Mouse (Mus musculus): Measurements from ENCODE around the gene Crtc3. TPM values are rescaled to one million over a fixed set of nuclear protein-coding genes. Genes with fewer than 3 reads are reported as not detected.

The Crtc3 gene
- polyA plus RNA-seq, 1 experiment from 2014 or later: 20.1 TPM

DNA sequence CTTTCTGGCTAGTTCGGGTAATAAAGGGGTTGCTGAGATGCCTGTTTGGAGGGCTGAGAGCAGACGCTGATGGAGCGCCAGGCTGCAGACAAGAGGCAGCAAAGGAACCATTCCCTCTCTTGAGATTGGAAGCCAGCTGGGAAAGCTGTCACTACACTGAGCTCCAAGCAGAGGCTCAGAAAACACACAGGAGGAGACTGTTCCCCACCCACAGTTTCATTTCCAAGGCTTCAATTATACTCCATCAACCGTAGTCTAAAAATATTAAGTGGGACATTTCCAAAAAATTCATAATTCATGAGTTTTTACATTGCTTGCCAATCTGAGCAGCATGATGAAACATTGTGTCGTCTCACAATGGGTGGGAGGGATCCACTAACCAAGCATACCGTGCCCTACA, 2.5 kb upstream of the Crtc3 start:
- Histone ChIP-seq H3K4me2 (ENCODE audit: low read length) (no peak overlapping the region), H3K27me3 (replicated peaks; ENCODE audit: control insufficient read depth, insufficient read depth, low read length) (no peaks in the 10 kb centered on the region), H3K4me3 (replicated peaks; ENCODE audit: low read length) (no peak overlapping the region), H3K36me3 (ENCODE audit: control insufficient read depth, insufficient read depth) (no peaks in the 10 kb centered on the region), H3K4me1 (replicated peaks; ENCODE audit: control insufficient read depth, insufficient read depth, low read length) (peaks cover 24% of the 10 kb centered on the region), H3K9me3 (ENCODE audit: control insufficient read depth, low read length) (no peaks in the 10 kb centered on the region), H3K9ac (replicated peaks; ENCODE audit: low read depth, low read length) (no peak overlapping the region), H3K27ac (ENCODE audit: low read length) (peak overlapping the region; percentile 80)
- ATAC-seq: peak; percentile 51
- 32% methylated on average over 6 of the region's 6 CpGs for whole genome bisulfite sequencing

GRCm38 (mm10) chr7:80689221-80689591, 529 bp upstream of the Crtc3 start:
- Histone ChIP-seq H3K27me3 (replicated peaks; ENCODE audit: control insufficient read depth, insufficient read depth, low read length) (no peaks in the 10 kb centered on the region), H3K9me3 (ENCODE audit: control insufficient read depth, low read length) (no peaks in the 10 kb centered on the region), H3K9ac (replicated peaks; ENCODE audit: low read depth, low read length) (peak overlapping the region; percentile 98), H3K4me2 (ENCODE audit: low read length) (peak overlapping the region; percentile 55), H3K27ac (ENCODE audit: low read length) (peak overlapping the region; percentile 93), H3K4me3 (replicated peaks; ENCODE audit: low read length) (peak overlapping the region; percentile 90), H3K36me3 (ENCODE audit: control insufficient read depth, insufficient read depth) (no peaks in the 10 kb centered on the region), H3K4me1 (replicated peaks; ENCODE audit: control insufficient read depth, insufficient read depth, low read length) (peaks cover 24% of the 10 kb centered on the region)
- no peak for ATAC-seq
- WGBS: 21% methylated on average over 10 of the region's 10 CpGs

- peak; percentile 34 for ATAC-seq
- Histone ChIP-seq H3K27me3 (replicated peaks; ENCODE audit: control insufficient read depth, insufficient read depth, low read length) (no peaks in the 10 kb centered on the region), H3K9me3 (ENCODE audit: control insufficient read depth, low read length) (no peaks in the 10 kb centered on the region), H3K27ac (ENCODE audit: low read length) (peak overlapping the region; percentile 93), H3K4me3 (replicated peaks; ENCODE audit: low read length) (peak overlapping the region; percentile 90), H3K9ac (replicated peaks; ENCODE audit: low read depth, low read length) (peak overlapping the region; percentile 98), H3K4me2 (ENCODE audit: low read length) (peak overlapping the region; percentile 55), H3K4me1 (replicated peaks; ENCODE audit: control insufficient read depth, insufficient read depth, low read length) (peaks cover 26% of the 10 kb centered on the region), H3K36me3 (ENCODE audit: control insufficient read depth, insufficient read depth) (no peaks in the 10 kb centered on the region)
- WGBS: under 1% methylated on average over 54 of the region's 69 CpGs
Observed at GRCm38 (mm10) chr7:80687721-80688555, 739 bp downstream of the Crtc3 start.

DNA sequence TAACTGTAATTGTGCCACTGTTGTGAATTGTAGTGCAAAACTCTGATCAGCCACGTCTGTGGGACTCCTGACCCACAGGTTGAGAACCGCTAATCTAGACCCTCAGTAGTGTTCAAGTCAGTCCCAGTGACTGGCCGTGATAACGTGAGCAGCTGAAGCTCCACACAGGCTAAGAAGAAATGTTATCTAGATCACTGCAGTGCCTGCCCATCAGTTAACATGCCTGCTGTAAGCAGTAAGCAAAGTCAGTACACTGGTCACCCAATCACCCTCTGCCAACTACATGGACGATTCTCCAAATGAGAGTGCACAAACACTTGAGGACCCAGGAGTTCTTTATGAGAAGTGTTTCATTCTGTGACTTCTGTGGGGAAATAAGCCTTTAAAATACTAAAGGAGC, 3.0 kb downstream of the Crtc3 start:
- Histone ChIP-seq H3K9ac (replicated peaks; ENCODE audit: low read depth, low read length) (no peak overlapping the region), H3K4me3 (replicated peaks; ENCODE audit: low read length) (no peak overlapping the region), H3K4me2 (ENCODE audit: low read length) (no peak overlapping the region), H3K36me3 (ENCODE audit: control insufficient read depth, insufficient read depth) (no peaks in the 10 kb centered on the region), H3K9me3 (ENCODE audit: control insufficient read depth, low read length) (no peaks in the 10 kb centered on the region), H3K4me1 (replicated peaks; ENCODE audit: control insufficient read depth, insufficient read depth, low read length) (peaks cover 21% of the 10 kb centered on the region), H3K27me3 (replicated peaks; ENCODE audit: control insufficient read depth, insufficient read depth, low read length) (no peaks in the 10 kb centered on the region), H3K27ac (ENCODE audit: low read length) (no peak overlapping the region)
- no peak for ATAC-seq
- 86% methylated on average over 5 of the region's 5 CpGs for WGBS

- Histone ChIP-seq H3K4me3 (replicated peaks; ENCODE audit: low read length) (no peak overlapping the region), H3K9me3 (ENCODE audit: control insufficient read depth, low read length) (no peaks in the 10 kb centered on the region), H3K4me2 (ENCODE audit: low read length) (no peak overlapping the region), H3K36me3 (ENCODE audit: control insufficient read depth, insufficient read depth) (no peaks in the 10 kb centered on the region), H3K27me3 (replicated peaks; ENCODE audit: control insufficient read depth, insufficient read depth, low read length) (no peaks in the 10 kb centered on the region), H3K27ac (ENCODE audit: low read length) (no peak overlapping the region), H3K9ac (replicated peaks; ENCODE audit: low read depth, low read length) (no peak overlapping the region), H3K4me1 (replicated peaks; ENCODE audit: control insufficient read depth, insufficient read depth, low read length) (peaks cover 17% of the 10 kb centered on the region)
- 86% methylated on average over 1 of the region's 1 CpGs for WGBS
- ATAC-seq: no peak; the same call in 1 of the 2 replicates
Observed at GRCm38 (mm10) chr7:80682630-80683029, 6.0 kb downstream of the Crtc3 start.

DNA sequence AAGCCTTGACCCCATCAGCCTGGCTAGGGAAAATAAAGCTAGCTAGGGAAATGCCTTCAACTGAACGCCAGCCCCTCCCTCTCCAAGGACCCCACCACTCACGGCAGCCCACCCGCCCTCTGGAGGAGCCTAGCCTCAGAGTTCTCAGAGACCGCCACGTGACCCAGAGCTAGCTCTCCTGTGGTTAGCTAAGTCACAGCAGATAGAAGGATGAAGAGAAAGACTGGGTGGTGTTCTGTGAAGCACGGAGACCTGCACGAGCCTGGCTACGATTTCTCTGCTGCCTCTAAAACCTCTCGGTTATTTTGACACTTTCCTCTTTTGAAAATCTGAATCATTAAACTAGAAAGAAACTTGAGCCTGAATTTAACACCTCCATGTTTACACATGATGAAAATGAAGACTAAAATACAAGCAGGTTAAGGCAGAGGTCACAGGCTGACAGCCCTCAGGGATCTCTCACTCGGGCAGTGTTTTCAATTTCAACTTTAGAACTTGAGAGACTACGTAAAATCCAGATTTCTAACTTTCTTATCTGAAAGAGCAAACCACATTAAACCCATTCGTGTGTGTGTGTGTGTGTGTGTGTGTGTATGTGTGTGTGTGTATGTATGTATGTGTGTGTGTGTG, 8.3 kb downstream of the Crtc3 start:
- peak; percentile 49; the same call in 1 of the 2 replicates for ATAC-seq

DNA sequence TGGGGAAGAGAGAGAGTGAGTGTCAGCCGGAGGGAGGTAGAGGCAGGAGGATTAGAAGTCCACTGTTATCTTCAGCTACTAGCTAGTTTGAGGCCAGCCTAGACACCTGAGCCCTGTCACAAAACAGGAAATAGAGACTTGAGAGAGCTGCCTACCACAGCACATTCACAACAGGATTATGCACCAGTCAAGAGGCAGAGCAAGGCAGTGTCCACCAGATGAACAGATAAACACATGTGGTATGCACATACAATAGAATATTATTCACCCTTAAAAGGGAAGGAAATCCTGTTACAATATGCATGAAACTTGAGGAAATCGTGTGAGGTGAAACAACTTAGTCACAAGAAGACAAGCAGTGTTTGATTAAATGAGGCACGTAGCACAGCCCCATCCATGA, 16.4 kb downstream of the Crtc3 start:
- 0 out of 2 replicates have a peak, but pooled peaks cover 4% of the 10 kb centered on the region for H3K36me3 ChIP-seq (ENCODE audit: control insufficient read depth, insufficient read depth)
- no peak overlapping the region for H3K4me3 ChIP-seq (replicated peaks; ENCODE audit: low read length)
- no peaks in the 10 kb centered on the region for H3K4me1 ChIP-seq (replicated peaks; ENCODE audit: control insufficient read depth, insufficient read depth, low read length)
- no peak overlapping the region for H3K4me2 ChIP-seq (ENCODE audit: low read length)
- H3K27ac ChIP-seq (ENCODE audit: low read length): no peak overlapping the region
- no peak for ATAC-seq
- H3K27me3 ChIP-seq (replicated peaks; ENCODE audit: control insufficient read depth, insufficient read depth, low read length): no peaks in the 10 kb centered on the region
- 75% methylated on average over 3 of the region's 3 CpGs for WGBS
- H3K9ac ChIP-seq (replicated peaks; ENCODE audit: low read depth, low read length): no peak overlapping the region
- H3K9me3 ChIP-seq (ENCODE audit: control insufficient read depth, low read length): no peaks in the 10 kb centered on the region

More for the DNA sequence above, 8.3 kb downstream of the Crtc3 start:
- H3K9ac ChIP-seq (replicated peaks; ENCODE audit: low read depth, low read length): no peak overlapping the region
- no peak overlapping the region for H3K4me2 ChIP-seq (ENCODE audit: low read length)
- no peaks in the 10 kb centered on the region for H3K27me3 ChIP-seq (replicated peaks; ENCODE audit: control insufficient read depth, insufficient read depth, low read length)
- 29% methylated on average over 12 of the region's 12 CpGs for WGBS
- H3K4me3 ChIP-seq (replicated peaks; ENCODE audit: low read length): no peak overlapping the region
- no peaks in the 10 kb centered on the region for H3K9me3 ChIP-seq (ENCODE audit: control insufficient read depth, low read length)
- H3K4me1 ChIP-seq (replicated peaks; ENCODE audit: control insufficient read depth, insufficient read depth, low read length): peaks cover 8% of the 10 kb centered on the region
- H3K27ac ChIP-seq (ENCODE audit: low read length): no peak overlapping the region
- 0 out of 2 replicates have a peak, but pooled peaks cover 2% of the 10 kb centered on the region for H3K36me3 ChIP-seq (ENCODE audit: control insufficient read depth, insufficient read depth)

GRCm38 (mm10) chr7:80670889-80671288, 17.8 kb downstream of the Crtc3 start:
- H3K27me3 ChIP-seq (replicated peaks; ENCODE audit: control insufficient read depth, insufficient read depth, low read length): no peaks in the 10 kb centered on the region
- H3K4me3 ChIP-seq (replicated peaks; ENCODE audit: low read length): no peak overlapping the region
- WGBS: 92% methylated on average over 6 of the region's 6 CpGs
- H3K4me2 ChIP-seq (ENCODE audit: low read length): no peak overlapping the region
- 0 out of 2 replicates have a peak, but pooled peaks cover 2% of the 10 kb centered on the region for H3K36me3 ChIP-seq (ENCODE audit: control insufficient read depth, insufficient read depth)
- ATAC-seq: no peak
- no peak overlapping the region for H3K9ac ChIP-seq (replicated peaks; ENCODE audit: low read depth, low read length)
- no peaks in the 10 kb centered on the region for H3K9me3 ChIP-seq (ENCODE audit: control insufficient read depth, low read length)
- H3K27ac ChIP-seq (ENCODE audit: low read length): no peak overlapping the region
- 0 out of 2 replicates have a peak, but pooled peaks cover 3% of the 10 kb centered on the region for H3K4me1 ChIP-seq (replicated peaks; ENCODE audit: control insufficient read depth, insufficient read depth, low read length)

DNA sequence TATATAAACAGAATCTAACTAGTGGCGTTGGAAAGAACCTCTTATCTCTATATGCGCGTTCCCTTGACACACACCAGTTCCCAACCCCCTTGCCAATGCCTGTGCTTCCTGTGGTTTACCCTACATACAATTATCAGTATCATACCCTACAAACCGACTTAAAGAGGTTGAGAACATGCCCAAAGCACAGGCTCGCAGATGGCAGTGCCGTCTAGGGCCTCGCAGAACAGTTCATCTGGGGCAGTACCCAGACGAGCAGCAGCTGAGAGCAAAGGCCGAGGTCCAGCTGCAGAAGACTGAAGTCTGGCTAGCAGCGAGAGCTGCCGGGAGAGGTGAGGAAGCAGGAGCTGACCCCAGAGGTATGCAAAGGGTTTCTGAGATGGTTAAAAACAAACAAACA, 21.5 kb downstream of the Crtc3 start:
- no peak overlapping the region for H3K4me3 ChIP-seq (replicated peaks; ENCODE audit: low read length)
- H3K27ac ChIP-seq (ENCODE audit: low read length): no peak overlapping the region
- no peaks in the 10 kb centered on the region for H3K9me3 ChIP-seq (ENCODE audit: control insufficient read depth, low read length)
- H3K27me3 ChIP-seq (replicated peaks; ENCODE audit: control insufficient read depth, insufficient read depth, low read length): no peaks in the 10 kb centered on the region
- H3K4me2 ChIP-seq (ENCODE audit: low read length): no peak overlapping the region
- WGBS: 81% methylated on average over 11 of the region's 11 CpGs
- no peak for ATAC-seq
- H3K4me1 ChIP-seq (replicated peaks; ENCODE audit: control insufficient read depth, insufficient read depth, low read length): 0 out of 2 replicates have a peak, but pooled peaks cover 3% of the 10 kb centered on the region
- H3K36me3 ChIP-seq (ENCODE audit: control insufficient read depth, insufficient read depth): no peaks in the 10 kb centered on the region
- no peak overlapping the region for H3K9ac ChIP-seq (replicated peaks; ENCODE audit: low read depth, low read length)
